Mouse (Mus musculus): Measurements from ENCODE around the gene Nup107.
"Not testable (repeated sequence)": the region's sequence is repeated elsewhere in the genome, so short reads cannot be mapped to it uniquely, and the experiment has no call there.

Nup107 gene

GRCm38 (mm10) chr10:117735396-117735795 is 57.1 kb downstream of the Nup107 start:
- not testable (repeated sequence) for DNase-seq (ENCODE audit: low spot score)

- DNase-seq (ENCODE audit: low spot score) = not testable (repeated sequence)
Observed at GRCm38 (mm10) chr10:117734104-117734852, 58.2 kb downstream of the Nup107 start.

- not testable (repeated sequence) for DNase-seq (ENCODE audit: low spot score)
Observed at GRCm38 (mm10) chr10:117733626-117734025, 58.9 kb downstream of the Nup107 start.

GRCm38 (mm10) chr10:117732962-117733592 is 59.4 kb downstream of the Nup107 start:
- no peak for DNase-seq (ENCODE audit: low spot score)

GRCm38 (mm10) chr10:117732184-117732583 is 60.3 kb downstream of the Nup107 start:
- DNase-seq (ENCODE audit: low spot score) = no peak

GRCm38 (mm10) chr10:117731244-117732101 is 61.0 kb downstream of the Nup107 start:
- DNase-seq (ENCODE audit: low spot score) = peak; percentile 28

GRCm38 (mm10) chr10:117730637-117731203 is 61.8 kb downstream of the Nup107 start:
- DNase-seq (ENCODE audit: low spot score) = no peak

GRCm38 (mm10) chr10:117730140-117730539 is 62.4 kb downstream of the Nup107 start:
- no peak for DNase-seq (ENCODE audit: low spot score)

GRCm38 (mm10) chr10:117729139-117729814 is 63.2 kb downstream of the Nup107 start:
- DNase-seq (ENCODE audit: low spot score) = no peak

- no peak for DNase-seq (ENCODE audit: low spot score)
Observed at GRCm38 (mm10) chr10:117728574-117728973, 63.9 kb downstream of the Nup107 start.

GRCm38 (mm10) chr10:117727518-117728110 is 64.9 kb downstream of the Nup107 start:
- no peak for DNase-seq (ENCODE audit: low spot score)

GRCm38 (mm10) chr10:117726888-117727385 is 65.6 kb downstream of the Nup107 start:
- DNase-seq (ENCODE audit: low spot score) = no peak

GRCm38 (mm10) chr10:117726350-117726749 is 66.2 kb downstream of the Nup107 start:
- no peak for DNase-seq (ENCODE audit: low spot score)

GRCm38 (mm10) chr10:117725671-117726070 is 66.8 kb downstream of the Nup107 start:
- no peak for DNase-seq (ENCODE audit: low spot score)

GRCm38 (mm10) chr10:117724804-117725361 is 67.6 kb downstream of the Nup107 start:
- DNase-seq (ENCODE audit: low spot score) = no peak

GRCm38 (mm10) chr10:117724136-117724718 is 68.3 kb downstream of the Nup107 start:
- DNase-seq (ENCODE audit: low spot score) = no peak

GRCm38 (mm10) chr10:117718161-117719119 is 74.1 kb downstream of the Nup107 start:
- DNase-seq (ENCODE audit: low spot score) = no peak

GRCm38 (mm10) chr10:117717583-117717982 is 74.9 kb downstream of the Nup107 start:
- no peak for DNase-seq (ENCODE audit: low spot score)

- no peak for DNase-seq (ENCODE audit: low spot score)
Observed at GRCm38 (mm10) chr10:117716686-117717085, 75.8 kb downstream of the Nup107 start.
